Mouse (Mus musculus): ENCODE data around the gene Ankrd24.
"Not testable (repeated sequence)": the region's sequence is repeated elsewhere in the genome, so short reads cannot be mapped to it uniquely, and the experiment has no call there.

The Ankrd24 gene

GRCm38 (mm10) chr10:81644162-81644561, 15.8 kb downstream of the Ankrd24 start:
- DNase-seq (ENCODE audit: low read depth in 2 of 2, low spot score in 2 of 2), result no peak

- DNase-seq (ENCODE audit: low read depth in 2 of 2, low spot score in 2 of 2), result no peak
Observed at GRCm38 (mm10) chr10:81644716-81645115, 16.4 kb downstream of the Ankrd24 start.

- DNase-seq (ENCODE audit: low read depth in 2 of 2, low spot score in 2 of 2), result no peak
Observed at GRCm38 (mm10) chr10:81645391-81645790, 17.1 kb downstream of the Ankrd24 start.

- no peak for DNase-seq (ENCODE audit: low read depth in 2 of 2, low spot score in 2 of 2)
Observed at GRCm38 (mm10) chr10:81646015-81646555, 17.7 kb downstream of the Ankrd24 start.

GRCm38 (mm10) chr10:81648803-81649775, 20.7 kb downstream of the Ankrd24 start, which contains the start of gene Gm10778:
Gene Gm10778, plus strand, starts transcription at chr10:81649059.
- DNase-seq (ENCODE audit: low read depth in 2 of 2, low spot score in 2 of 2), result peak; percentile 68 to 75

- no peak for DNase-seq (ENCODE audit: low read depth in 2 of 2, low spot score in 2 of 2)
Observed at GRCm38 (mm10) chr10:81655178-81655577, 26.8 kb downstream of the Ankrd24 start.

GRCm38 (mm10) chr10:81656174-81656573, 27.8 kb downstream of the Ankrd24 start:
- DNase-seq (ENCODE audit: low read depth in 2 of 2, low spot score in 2 of 2), result no peak

GRCm38 (mm10) chr10:81687114-81687513, 58.8 kb downstream of the Ankrd24 start:
- DNase-seq (ENCODE audit: low read depth in 2 of 2, low spot score in 2 of 2), result not testable (repeated sequence)

Data from CD8-positive naive resting alpha-beta T cell, adult 2 months (primary cell).